Mouse (Mus musculus) adrenal gland (tissue): Measurements from ENCODE around the gene Mfsd4b5.
"Not testable (repeated sequence)": the region's sequence is repeated elsewhere in the genome, so short reads cannot be mapped to it uniquely, and the experiment has no call there.

Source experiments
- intact Hi-C: fragments of 180-260 bp; cut with DNase I; formaldehyde crosslinking; loops from one replicate; pipeline ENCODE4 v1.15.1; 2025

The Mfsd4b5 gene

GRCm38 (mm10) chr10:39967512-39967911 lies 18.9 kb downstream of the Mfsd4b5 start:
- intact Hi-C loops, result no loop called here

- intact Hi-C loops, result no loop called here
Observed at GRCm38 (mm10) chr10:39961906-39962305, 24.5 kb downstream of the Mfsd4b5 start.

DNA sequence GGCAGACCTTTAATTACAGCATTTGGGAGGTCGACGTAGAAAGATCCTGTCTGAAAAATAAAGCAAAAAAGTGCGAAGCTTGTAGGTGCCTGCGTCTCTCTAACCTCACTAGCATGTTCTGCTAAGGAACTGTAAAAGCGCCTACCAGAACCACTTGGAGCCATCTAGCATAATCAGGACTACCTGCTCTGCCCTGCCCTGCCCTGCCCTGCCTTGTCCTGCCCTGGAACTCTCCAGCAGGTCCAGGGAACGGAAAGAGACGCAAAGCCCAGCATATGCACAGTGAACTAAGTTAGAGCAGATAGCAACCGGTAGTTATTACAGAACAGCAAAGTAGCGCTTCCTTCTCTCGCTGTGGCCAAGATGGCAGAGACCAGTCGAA lies 26.0 kb downstream of the Mfsd4b5 start:
- intact Hi-C loops, result no loop called here

- intact Hi-C loops, result loop anchor here (5.0 kb wide), 1 partner anchor 63 kb away; the partner anchor contains the start of gene Mfsd4b4
Observed at GRCm38 (mm10) chr10:39959761-39960440, 26.5 kb downstream of the Mfsd4b5 start, which contains the start of gene Mfsd4b3. Mfsd4b3 (minus strand) TSS chr10:39960153.

DNA sequence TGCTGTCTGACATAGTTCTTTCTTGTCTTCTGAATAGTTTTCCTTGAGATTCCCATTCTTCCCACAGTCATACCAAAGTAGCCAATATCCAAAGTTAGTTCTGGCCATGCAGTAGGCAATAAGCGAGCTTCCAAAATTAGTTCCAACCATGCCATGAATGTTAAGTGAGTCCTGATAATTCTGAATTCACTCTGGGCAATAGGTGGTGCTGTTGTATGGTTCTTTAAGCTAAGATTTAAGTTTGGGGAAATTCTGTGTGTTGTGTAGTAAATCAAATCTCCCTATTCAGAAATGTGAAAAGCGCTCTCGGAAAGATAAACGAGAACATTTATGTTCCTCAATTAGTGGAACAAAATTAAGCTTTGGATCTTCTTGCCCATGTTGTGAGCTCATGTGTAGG lies 28.2 kb downstream of the Mfsd4b5 start:
- intact Hi-C loops, result loop anchor here (5.0 kb wide), 1 partner anchor 61 kb away; the partner anchor contains the start of gene Mfsd4b4

DNA sequence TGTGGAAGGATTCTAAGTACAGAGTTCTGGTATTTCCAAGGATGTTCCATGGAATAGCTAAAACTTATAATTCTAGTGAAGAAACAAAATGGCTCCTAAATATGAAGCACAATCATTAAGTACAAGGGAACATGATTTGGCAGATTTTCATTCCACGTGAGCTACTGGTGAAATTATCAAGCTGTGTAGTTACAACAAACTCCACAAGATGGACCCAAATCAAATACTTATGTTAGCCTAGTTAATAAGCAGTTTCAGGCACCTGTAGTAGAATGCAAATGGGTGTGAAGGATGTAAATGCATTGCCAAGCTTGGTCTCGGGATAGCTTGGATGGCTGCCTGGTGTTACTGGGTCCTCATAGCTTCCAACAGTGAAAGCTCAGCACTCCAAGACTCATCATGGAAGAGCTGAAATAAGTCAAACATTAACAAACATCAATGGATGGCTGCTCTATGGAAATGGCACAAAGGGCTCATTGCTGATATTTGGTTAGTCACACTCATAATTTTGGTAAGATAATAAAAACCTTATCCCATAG lies 30.0 kb downstream of the Mfsd4b5 start:
- intact Hi-C loops, result loop anchor here (5.0 kb wide), 1 partner anchor 59 kb away; the partner anchor contains the start of gene Mfsd4b4

DNA sequence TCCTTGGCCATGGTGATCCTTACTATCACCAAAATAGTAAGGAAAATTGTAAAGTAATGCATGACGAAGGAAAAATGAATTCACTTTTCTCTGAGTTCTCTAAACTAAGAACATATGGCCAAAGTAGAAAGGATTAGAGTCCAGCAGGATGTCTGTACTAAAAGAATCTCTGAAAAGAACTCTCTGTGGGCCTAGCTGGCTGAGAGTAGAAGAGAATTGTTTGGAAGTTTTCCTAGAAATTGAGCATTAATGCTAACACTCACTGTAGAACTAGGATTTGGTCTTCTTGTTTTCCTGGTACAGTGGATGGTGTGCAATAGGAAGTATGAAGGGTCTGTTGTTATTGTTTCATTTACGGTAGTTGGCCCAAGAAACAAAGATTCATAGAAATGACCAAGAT lies 31.3 kb downstream of the Mfsd4b5 start:
- intact Hi-C loops, result loop anchor here (5.0 kb wide), 1 partner anchor 58 kb away; the partner anchor contains the start of gene Mfsd4b4

GRCm38 (mm10) chr10:39949377-39949954 lies 37.0 kb downstream of the Mfsd4b5 start:
- intact Hi-C loops, result no loop called here

GRCm38 (mm10) chr10:39947195-39947594 lies 39.3 kb downstream of the Mfsd4b5 start:
- intact Hi-C loops, result not testable (repeated sequence)

DNA sequence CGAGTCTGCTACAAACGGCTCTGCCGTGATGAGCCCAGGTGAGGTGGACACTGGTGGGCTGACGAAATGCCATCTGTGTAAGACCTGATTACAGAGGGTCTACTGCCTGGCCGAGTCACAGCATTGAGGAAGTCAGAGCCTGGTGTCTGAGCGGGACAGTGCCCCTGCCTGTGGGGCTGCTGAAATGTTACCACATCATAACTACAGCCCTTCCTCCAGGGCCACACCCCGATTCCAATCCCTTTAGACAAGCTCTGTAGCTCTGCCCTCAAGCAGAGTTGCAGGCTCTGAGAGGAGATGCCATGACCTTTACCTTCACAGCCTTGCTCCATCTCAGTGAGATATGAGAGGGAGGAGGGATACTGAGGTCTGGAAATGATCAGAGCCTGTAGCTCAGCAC lies 49.9 kb downstream of the Mfsd4b5 start:
- intact Hi-C loops, result no loop called here

DNA sequence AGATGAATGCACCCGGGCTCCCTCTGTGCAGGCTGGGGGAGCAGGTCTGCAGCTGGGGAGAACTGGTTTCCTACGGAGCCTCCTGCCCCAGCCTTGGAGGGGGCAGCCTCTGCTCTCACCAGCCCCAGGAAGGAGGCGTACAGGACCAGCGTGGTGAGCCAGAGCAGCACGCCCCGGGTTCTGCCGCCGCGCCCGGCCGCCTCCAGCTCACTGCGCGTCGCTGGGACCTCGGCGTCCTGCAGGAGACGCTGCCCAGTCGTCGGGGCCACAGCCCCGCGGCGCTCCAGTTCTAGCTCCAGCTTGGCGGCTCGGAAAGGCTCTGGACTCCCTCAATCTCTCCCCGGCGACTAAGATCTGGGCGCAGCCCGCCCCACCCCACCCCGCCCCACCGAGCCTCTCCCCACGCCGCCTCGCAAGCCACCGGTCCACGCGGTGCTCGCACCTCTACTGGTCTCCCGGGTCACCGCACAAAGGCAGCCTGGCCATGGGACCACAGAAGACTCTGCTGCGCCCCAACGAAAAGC lies 59.8 kb downstream of the Mfsd4b5 start, which contains the start of gene Mfsd4b2:
Gene Mfsd4b2 (minus strand): TSS at position 308 of the 524 bp plus-strand sequence.
- intact Hi-C loops, result no loop called here

DNA sequence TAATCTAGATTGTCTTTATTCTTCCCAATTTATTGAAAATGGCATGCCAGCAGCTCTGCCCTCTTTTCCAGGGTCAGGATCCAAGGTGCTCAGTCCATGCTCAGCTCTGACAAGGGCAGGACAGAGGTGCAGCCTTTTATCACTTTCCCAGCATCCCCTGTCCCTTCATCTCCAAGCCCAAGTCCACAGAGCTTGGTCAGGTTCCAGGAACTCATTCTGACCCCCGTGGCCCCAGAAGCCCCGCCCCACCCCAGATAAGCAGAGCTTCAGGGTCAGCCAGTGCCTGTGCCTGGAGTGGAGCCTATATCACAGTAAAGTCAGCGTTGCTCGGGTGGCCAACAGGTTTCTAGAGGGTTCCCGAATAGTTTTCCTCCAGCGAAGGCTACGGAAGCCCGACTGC lies 61.9 kb downstream of the Mfsd4b5 start:
- intact Hi-C loops, result not testable (repeated sequence)

- intact Hi-C loops, result no loop called here
Observed at GRCm38 (mm10) chr10:39912616-39913015, 73.8 kb downstream of the Mfsd4b5 start.

- intact Hi-C loops, result no loop called here
Observed at GRCm38 (mm10) chr10:39908768-39909441, 77.5 kb downstream of the Mfsd4b5 start.
